Mouse (Mus musculus) midbrain, embryonic 11.5 days (tissue): ENCODE data around the gene Tex33. TPM values are rescaled to one million over a fixed set of nuclear protein-coding genes. Genes with fewer than 3 reads are reported as not detected.

ENCODE experiments used
- ATAC-seq: fragments of 200-750 bp; cut with Nextera tagmentation; 2 replicates; pipeline ENCODE4 v1.8.0; 2017; ENCODE audit warnings: moderate TSS enrichment, moderate library complexity; ENCODE audit not compliant: low FRiP score
- DNase-seq: peaks from one replicate; pipeline ENCODE4 v3.0.0; 2015; ENCODE audit warnings: low spot score; ENCODE audit errors: missing footprints
- H3K27ac ChIP-seq: fragments of 300-500 bp; sonication (generic); 2 replicates; pipeline ENCODE4 v1.5.1; 2014; ENCODE audit warnings: low read depth, low read length
- H3K27me3 ChIP-seq: fragments of 300-500 bp; sonication (generic); 2 replicates; pipeline ENCODE4 v1.6.1; 2014; ENCODE audit warnings: mild to moderate bottlenecking, low read length, moderate library complexity, mixed read lengths; ENCODE audit not compliant: control insufficient read depth, insufficient read depth
- H3K36me3 ChIP-seq: fragments of 300-500 bp; sonication (generic); 2 replicates; pipeline ENCODE4 v1.6.1; 2014; ENCODE audit warnings: mild to moderate bottlenecking, low read length, moderate library complexity, mixed read lengths; ENCODE audit not compliant: control insufficient read depth, insufficient read depth
- H3K4me1 ChIP-seq: fragments of 300-500 bp; sonication (generic); 2 replicates; pipeline ENCODE4 v1.6.1; 2014; ENCODE audit warnings: low read length; ENCODE audit not compliant: control insufficient read depth, insufficient read depth
- H3K4me2 ChIP-seq: fragments of 300-500 bp; sonication (generic); 2 replicates; pipeline ENCODE4 v1.6.1; 2014; ENCODE audit warnings: mild to moderate bottlenecking, moderate library complexity
- H3K4me3 ChIP-seq: fragments of 300-500 bp; sonication (generic); 2 replicates; pipeline ENCODE4 v1.5.1; 2014; ENCODE audit warnings: low read depth, low read length
- H3K9ac ChIP-seq: fragments of 300-500 bp; sonication (generic); 2 replicates; pipeline ENCODE4 v1.6.1; 2014; ENCODE audit warnings: low read length
- H3K9me3 ChIP-seq: fragments of 300-500 bp; sonication (generic); 2 replicates; pipeline ENCODE4 v1.6.1; 2016; ENCODE audit warnings: low read length; ENCODE audit not compliant: control insufficient read depth
- WGBS: fragments of 180-500 bp; shearing (Covaris S2); extraction: QIAGEN DNeasy Blood & Tissue Kit; methylation state at CpG from one replicate; pipeline ENCODE4 v1.1.7; 2014; 5-methylcytosine and 5-hydroxymethylcytosine counted together
- polyA plus RNA-seq: library from polyadenylated mRNA; unstranded; fragments of >200 nt; fragmentation: Nextera tagmentation; extraction: Ambion mirVana; gene quantifications from 2 replicates; pipeline ENCODE4 v1.2.1, GENCODE M21; 2014

Tex33 gene
- polyA plus RNA-seq, 1 experiment from 2014 or later = not detected

- Histone ChIP-seq H3K9me3 (no peaks in the 10 kb centered on the region), H3K27me3 (no peaks in the 10 kb centered on the region; the same call in 1 of the 2 replicates), H3K36me3 (no peaks in the 10 kb centered on the region), H3K4me1 (no peaks in the 10 kb centered on the region), H3K9ac (no peak overlapping the region), H3K4me3 (no peak overlapping the region), H3K4me2 (no peak overlapping the region), H3K27ac (no peak overlapping the region)
- DNase-seq = no peak
- WGBS = 80% methylated on average over 7 of the region's 7 CpGs
- no peak for ATAC-seq
Measured at GRCm38 (mm10) chr15:78384220-78385116, 11.2 kb downstream of the Tex33 start.

DNA sequence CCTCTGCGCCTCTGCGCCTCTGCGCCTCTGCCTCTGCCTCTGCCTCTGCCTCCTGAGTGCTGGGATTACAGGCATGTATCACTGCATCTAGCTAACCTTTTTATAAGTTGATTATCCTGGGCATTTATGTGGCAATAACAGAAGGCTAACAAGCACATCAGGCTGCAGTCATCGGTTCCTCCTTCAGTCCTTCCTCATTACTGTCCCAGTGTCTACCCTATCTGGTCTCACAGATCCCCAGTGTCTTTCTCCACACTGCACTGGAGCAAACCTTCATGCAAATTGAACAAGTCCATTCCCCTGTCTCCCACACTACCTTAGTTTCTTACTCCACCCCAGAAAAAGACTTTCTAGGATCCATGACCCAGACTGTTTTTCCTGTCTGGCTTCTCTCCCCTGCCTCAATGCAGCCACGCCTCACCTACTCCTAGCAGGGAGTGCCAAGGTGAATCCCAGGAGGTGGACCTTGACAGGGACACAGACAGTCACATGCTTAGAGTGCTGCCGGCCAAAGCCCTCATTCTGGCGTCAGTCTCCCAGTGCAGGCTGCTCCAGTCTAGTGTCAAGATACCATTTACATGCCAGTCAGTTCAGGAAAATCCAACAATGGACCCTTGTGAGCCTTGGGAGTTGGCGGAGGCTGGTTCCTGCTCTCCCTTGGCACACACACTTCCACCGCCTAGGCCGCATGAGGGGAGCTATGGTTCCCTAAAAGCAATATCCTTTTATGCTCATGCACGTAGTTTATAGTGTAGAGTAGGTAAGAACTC lies 12.1 kb downstream of the Tex33 start:
- H3K9me3 ChIP-seq = no peaks in the 10 kb centered on the region
- no peak overlapping the region for H3K27ac ChIP-seq

GRCm38 (mm10) chr15:78382115-78382514 lies 13.6 kb downstream of the Tex33 start:
- Histone ChIP-seq H3K9ac (no peak overlapping the region), H3K9me3 (no peaks in the 10 kb centered on the region), H3K27ac (no peak overlapping the region), H3K4me2 (no peak overlapping the region), H3K36me3 (no peaks in the 10 kb centered on the region), H3K4me3 (no peak overlapping the region), H3K27me3 (no peaks in the 10 kb centered on the region), H3K4me1 (no peaks in the 10 kb centered on the region)
- DNase-seq (no peak), ATAC-seq (no peak)
- WGBS = 67% methylated on average over 4 of the region's 4 CpGs

More for the DNA sequence above, 12.1 kb downstream of the Tex33 start:
- WGBS = 89% methylated on average over 11 of the region's 11 CpGs
- Histone ChIP-seq H3K9ac (no peak overlapping the region), H3K4me1 (no peaks in the 10 kb centered on the region), H3K27me3 (no peaks in the 10 kb centered on the region; the same call in 1 of the 2 replicates), H3K4me3 (no peak overlapping the region), H3K36me3 (no peaks in the 10 kb centered on the region), H3K4me2 (no peak overlapping the region)
- DNase-seq = no peak
- ATAC-seq = no peak

- H3K4me1 ChIP-seq = no peaks in the 10 kb centered on the region
- H3K27ac ChIP-seq = no peak overlapping the region
- no peak overlapping the region for H3K4me2 ChIP-seq
- no peaks in the 10 kb centered on the region for H3K27me3 ChIP-seq
- ATAC-seq (no peak), DNase-seq (no peak)
- H3K9ac ChIP-seq = no peak overlapping the region
- no peaks in the 10 kb centered on the region for H3K9me3 ChIP-seq
- WGBS = 46% methylated on average over 4 of the region's 4 CpGs
- no peaks in the 10 kb centered on the region for H3K36me3 ChIP-seq
- H3K4me3 ChIP-seq = no peak overlapping the region
Measured at GRCm38 (mm10) chr15:78380741-78381140, 15.0 kb downstream of the Tex33 start.

GRCm38 (mm10) chr15:78380208-78380607 lies 15.5 kb downstream of the Tex33 start:
- Histone ChIP-seq H3K27ac (no peak overlapping the region), H3K4me3 (no peak overlapping the region), H3K9me3 (no peaks in the 10 kb centered on the region), H3K9ac (no peak overlapping the region), H3K4me2 (no peak overlapping the region), H3K27me3 (no peaks in the 10 kb centered on the region), H3K36me3 (no peaks in the 10 kb centered on the region), H3K4me1 (no peaks in the 10 kb centered on the region)
- 89% methylated on average over 2 of the region's 2 CpGs for WGBS
- ATAC-seq (no peak), DNase-seq (no peak)

DNA sequence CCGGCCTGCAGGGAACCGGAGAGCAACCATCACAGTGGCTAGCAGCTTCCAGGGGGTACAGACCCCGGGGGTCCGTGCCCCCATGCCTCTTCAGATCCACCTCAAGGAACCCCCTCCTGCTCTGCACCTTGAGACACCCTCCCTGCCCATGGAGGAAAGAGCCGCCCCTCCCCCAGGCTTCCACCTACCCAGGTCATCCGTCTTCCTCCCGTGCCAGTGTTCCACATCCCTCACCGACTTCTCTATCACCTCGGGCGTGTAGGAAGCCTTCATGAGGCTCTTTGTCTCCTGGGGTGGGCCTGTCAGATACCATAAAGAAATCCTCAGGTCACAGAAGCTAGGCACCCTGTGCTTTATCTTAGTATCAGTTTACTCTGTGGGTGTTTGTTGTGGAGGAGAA lies 17.2 kb downstream of the Tex33 start:
- Histone ChIP-seq H3K4me3 (no peak overlapping the region), H3K4me1 (no peaks in the 10 kb centered on the region), H3K27ac (no peak overlapping the region), H3K9me3 (no peaks in the 10 kb centered on the region), H3K9ac (no peak overlapping the region), H3K4me2 (no peak overlapping the region), H3K27me3 (no peaks in the 10 kb centered on the region), H3K36me3 (no peaks in the 10 kb centered on the region)
- DNase-seq = no peak
- WGBS = 91% methylated on average over 10 of the region's 10 CpGs
- ATAC-seq = no peak

GRCm38 (mm10) chr15:78377859-78378258 lies 17.9 kb downstream of the Tex33 start:
- H3K4me1 ChIP-seq = no peaks in the 10 kb centered on the region
- H3K4me3 ChIP-seq = no peak overlapping the region
- no peak overlapping the region for H3K4me2 ChIP-seq
- WGBS = 88% methylated on average over 10 of the region's 10 CpGs
- no peaks in the 10 kb centered on the region for H3K9me3 ChIP-seq
- no peak overlapping the region for H3K9ac ChIP-seq
- ATAC-seq = no peak
- no peaks in the 10 kb centered on the region for H3K36me3 ChIP-seq
- H3K27ac ChIP-seq = no peak overlapping the region
- DNase-seq = no peak
- no peaks in the 10 kb centered on the region for H3K27me3 ChIP-seq

DNA sequence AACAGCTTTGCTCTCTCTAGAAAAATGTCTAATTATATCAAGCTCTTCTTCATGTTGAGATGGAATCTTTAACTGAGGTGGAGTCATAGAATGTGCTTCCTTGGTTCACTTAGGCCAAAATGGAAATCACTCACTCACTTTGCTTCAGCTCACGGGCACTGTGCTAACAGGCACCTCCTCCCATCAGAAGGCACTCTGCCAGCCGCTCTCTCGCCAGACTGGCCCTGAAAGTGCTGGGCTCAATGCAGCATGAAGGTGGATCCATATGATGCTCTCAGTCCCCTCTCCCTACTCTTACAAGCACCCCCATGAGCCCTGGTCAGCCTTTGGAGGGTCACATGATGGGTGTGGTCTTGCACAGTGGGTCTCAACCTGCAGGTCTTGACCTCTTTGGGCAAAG lies 21.5 kb downstream of the Tex33 start:
- DNase-seq (no peak), ATAC-seq (no peak)
- no peak overlapping the region for H3K9ac ChIP-seq
- 84% methylated on average over 3 of the region's 3 CpGs for WGBS
- no peak overlapping the region for H3K4me3 ChIP-seq
- H3K4me1 ChIP-seq = no peaks in the 10 kb centered on the region
- no peaks in the 10 kb centered on the region for H3K36me3 ChIP-seq
- H3K27ac ChIP-seq = no peak overlapping the region
- no peaks in the 10 kb centered on the region; the same call in 1 of the 2 replicates for H3K27me3 ChIP-seq
- H3K4me2 ChIP-seq = no peak overlapping the region
- H3K9me3 ChIP-seq = no peaks in the 10 kb centered on the region

DNA sequence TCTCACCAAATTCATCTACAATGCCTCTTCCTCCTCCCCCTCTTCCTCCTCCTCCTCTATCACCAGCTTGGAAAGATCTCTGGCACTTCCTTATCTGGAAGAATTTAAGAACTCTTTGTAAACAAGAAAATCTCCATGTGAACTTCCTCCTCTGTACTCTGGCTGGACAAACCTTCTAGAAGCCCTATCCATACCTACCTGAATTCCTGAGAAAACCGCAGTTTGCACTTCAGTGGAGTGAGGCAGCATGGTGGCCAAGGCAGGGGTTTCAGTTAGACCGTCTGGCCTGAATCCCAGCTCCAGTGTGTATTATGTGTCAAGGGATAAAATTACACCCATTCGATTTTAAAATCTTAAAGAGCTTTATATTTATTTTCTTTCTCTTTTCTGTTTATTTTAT lies 22.9 kb downstream of the Tex33 start:
- DNase-seq = no peak
- Histone ChIP-seq H3K9me3 (no peaks in the 10 kb centered on the region), H3K9ac (no peak overlapping the region), H3K27ac (no peak overlapping the region), H3K27me3 (no peaks in the 10 kb centered on the region; the same call in 1 of the 2 replicates), H3K4me3 (no peak overlapping the region), H3K4me1 (no peaks in the 10 kb centered on the region), H3K4me2 (no peak overlapping the region), H3K36me3 (no peaks in the 10 kb centered on the region)
- no peak for ATAC-seq
- WGBS = 74% methylated on average over 3 of the region's 3 CpGs
